Mouse (Mus musculus): ENCODE data around the gene B3galt2. TPM values are rescaled to one million over a fixed set of nuclear protein-coding genes. Genes with fewer than 3 reads are reported as not detected.

Gene B3galt2
- total and polyA plus RNA-seq, 3 experiments: 0.01 to 0.04 TPM; not detected in 1

- Histone ChIP-seq H3K9me3 (replicated peaks; ENCODE audit: insufficient read depth, low read length) (no peaks in the 10 kb centered on the region), H3K27ac (ENCODE audit: control insufficient read depth, low read depth, low read length) (no peak overlapping the region), H3K36me3 (ENCODE audit: control insufficient read depth in 1 of 2, insufficient read depth in 2 of 2, low read length in 2 of 2) (peaks cover 0 to 45% of the 10 kb centered on the region in 2 experiments; a peak in 2 of 4 replicates), H3K27me3 (ENCODE audit: control insufficient read depth in 1 of 2, insufficient read depth in 2 of 2, low read length in 2 of 2) (no peaks in the 10 kb centered on the region), H3K4me3 (ENCODE audit: control insufficient read depth in 1 of 2, insufficient read depth in 1 of 2, low read depth in 2 of 2, low read length in 2 of 2) (no peak overlapping the region), H3K4me1 (ENCODE audit: control insufficient read depth in 1 of 2, insufficient read depth in 2 of 2, low read length in 2 of 2) (no peaks in the 10 kb centered on the region), H3K79me2 (ENCODE audit: control insufficient read depth, insufficient read depth, low read length, poor library complexity) (no peaks in the 10 kb centered on the region), H3K9ac (ENCODE audit: control insufficient read depth, low read depth, low read length, poor library complexity, severe bottlenecking) (no peak overlapping the region)
- DNase-seq (ENCODE audit: low read depth, low spot score): no peak
- peak in 1 of 3 experiments; percentile 37; a peak in 2 of 6 replicates for TF ChIP-seq CTCF (IDR thresholded peaks at IDR 0.05 in 2 of 3, conservative IDR thresholded peaks at IDR 0.05 in 1 of 3; ENCODE audit: control insufficient read depth in 1 of 3, insufficient read depth in 1 of 3, low read depth in 2 of 3, low read length in 3 of 3, poor library complexity in 1 of 3, severe bottlenecking in 1 of 3)
- TF ChIP-seq TAL1 (IDR thresholded peaks at IDR 0.05; ENCODE audit: low read length): no peak
- TF ChIP-seq RAD21 (IDR thresholded peaks at IDR 0.05; ENCODE audit: low read depth, low read length): peak; percentile 56
- TF ChIP-seq SMC3 (IDR thresholded peaks at IDR 0.05; ENCODE audit: low read depth, low read length): peak; percentile 14; the same call in 1 of the 2 replicates
- no peak for TF ChIP-seq NRF1 (IDR thresholded peaks at IDR 0.05; ENCODE audit: insufficient read depth, low read depth, low read length, poor library complexity, severe bottlenecking)
- no peak for TF ChIP-seq MYC (IDR thresholded peaks at IDR 0.05; ENCODE audit: low read depth, low read length)
- no peak for TF ChIP-seq CHD1 (IDR thresholded peaks at IDR 0.05; ENCODE audit: low read depth, low read length)
- no peak for TF ChIP-seq E2F4 (IDR thresholded peaks at IDR 0.05; ENCODE audit: borderline replicate concordance, low read depth, low read length)
These were observed 35.4 kb downstream of the B3galt2 start for GRCm38 (mm10) chr1:143675734-143676361.

- H3K4me3 ChIP-seq (ENCODE audit: control insufficient read depth in 1 of 2, insufficient read depth in 1 of 2, low read depth in 2 of 2, low read length in 2 of 2): no peak overlapping the region
- DNase-seq (ENCODE audit: low read depth, low spot score): no peak
- no peak for TF ChIP-seq ZKSCAN1 (IDR thresholded peaks at IDR 0.05; ENCODE audit: low read depth, low read length)
- no peak for TF ChIP-seq SIN3A (IDR thresholded peaks at IDR 0.05; ENCODE audit: low read length)
- no peak for TF ChIP-seq HCFC1 (IDR thresholded peaks at IDR 0.05; ENCODE audit: low read depth, low read length)
- no peaks in the 10 kb centered on the region for H3K9me3 ChIP-seq (replicated peaks; ENCODE audit: insufficient read depth, low read length)
- no peak overlapping the region for H3K27ac ChIP-seq (ENCODE audit: control insufficient read depth, low read depth, low read length)
- H3K79me2 ChIP-seq (ENCODE audit: control insufficient read depth, insufficient read depth, low read length, poor library complexity): no peaks in the 10 kb centered on the region
- H3K36me3 ChIP-seq (ENCODE audit: control insufficient read depth in 1 of 2, insufficient read depth in 2 of 2, low read length in 2 of 2): peaks cover 0 to 41% of the 10 kb centered on the region in 2 experiments; a peak in 2 of 4 replicates
- H3K9ac ChIP-seq (ENCODE audit: control insufficient read depth, low read depth, low read length, poor library complexity, severe bottlenecking): no peak overlapping the region
- no peaks in the 10 kb centered on the region for H3K4me1 ChIP-seq (ENCODE audit: control insufficient read depth in 1 of 2, insufficient read depth in 2 of 2, low read length in 2 of 2)
- H3K27me3 ChIP-seq (ENCODE audit: control insufficient read depth in 1 of 2, insufficient read depth in 2 of 2, low read length in 2 of 2): no peaks in the 10 kb centered on the region
These were observed 40.6 kb downstream of the B3galt2 start for GRCm38 (mm10) chr1:143681108-143681507.

- H3K79me2 ChIP-seq (ENCODE audit: control insufficient read depth, insufficient read depth, low read length, poor library complexity): no peaks in the 10 kb centered on the region
- H3K4me1 ChIP-seq (ENCODE audit: control insufficient read depth in 1 of 2, insufficient read depth in 2 of 2, low read length in 2 of 2): no peaks in the 10 kb centered on the region
- H3K9me3 ChIP-seq (replicated peaks; ENCODE audit: insufficient read depth, low read length): no peaks in the 10 kb centered on the region
- no peak for TF ChIP-seq MYC (IDR thresholded peaks at IDR 0.05; ENCODE audit: low read depth, low read length)
- peak; percentile 44; the same call in 1 of the 2 replicates for TF ChIP-seq MAFK (IDR thresholded peaks at IDR 0.05; ENCODE audit: borderline replicate concordance, low read depth, low read length)
- no peaks in the 10 kb centered on the region for H3K27me3 ChIP-seq (ENCODE audit: control insufficient read depth in 1 of 2, insufficient read depth in 2 of 2, low read length in 2 of 2)
- no peak for DNase-seq (ENCODE audit: low read depth, low spot score)
- H3K9ac ChIP-seq (ENCODE audit: control insufficient read depth, low read depth, low read length, poor library complexity, severe bottlenecking): no peak overlapping the region
- no peak overlapping the region for H3K27ac ChIP-seq (ENCODE audit: control insufficient read depth, low read depth, low read length)
- H3K36me3 ChIP-seq (ENCODE audit: control insufficient read depth in 1 of 2, insufficient read depth in 2 of 2, low read length in 2 of 2): peaks cover 0 to 44% of the 10 kb centered on the region in 2 experiments; a peak in 2 of 4 replicates
- H3K4me3 ChIP-seq (ENCODE audit: control insufficient read depth in 1 of 2, insufficient read depth in 1 of 2, low read depth in 2 of 2, low read length in 2 of 2): no peak overlapping the region
These were observed 44.4 kb downstream of the B3galt2 start for GRCm38 (mm10) chr1:143684849-143685248.
